Mouse (Mus musculus) thymus, postnatal 25 days (tissue): ENCODE data around the gene Ppp1r37.
"Not testable (repeated sequence)": the region's sequence is repeated elsewhere in the genome, so short reads cannot be mapped to it uniquely, and the experiment has no call there.

Source experiments
- DNase-seq: peaks from one replicate; pipeline ENCODE4 v3.0.0; 2022

The Ppp1r37 gene

GRCm38 (mm10) chr7:19562643-19563410 is at the start of gene Ppp1r37:
TSS of gene Ppp1r37 (minus strand) at chr7:19563076.
- DNase-seq, result no peak

- DNase-seq, result no peak
Observed at GRCm38 (mm10) chr7:19610969-19611368, 48.1 kb upstream of the Ppp1r37 start.

- DNase-seq, result no peak
Observed at GRCm38 (mm10) chr7:19609641-19610332, 46.9 kb upstream of the Ppp1r37 start.

- no peak for DNase-seq
Observed at GRCm38 (mm10) chr7:19607291-19607690, 44.4 kb upstream of the Ppp1r37 start.

GRCm38 (mm10) chr7:19604606-19605214 is 41.8 kb upstream of the Ppp1r37 start:
- DNase-seq, result not testable (repeated sequence)

GRCm38 (mm10) chr7:19603849-19604605 is 41.2 kb upstream of the Ppp1r37 start, which contains the start of gene Clasrp:
TSS of gene Clasrp (minus strand) at chr7:19604486.
- peak; percentile 97 for DNase-seq

- no peak for DNase-seq
Observed at GRCm38 (mm10) chr7:19603055-19603454, 40.2 kb upstream of the Ppp1r37 start.

- no peak for DNase-seq
Observed at GRCm38 (mm10) chr7:19600562-19600961, 37.7 kb upstream of the Ppp1r37 start.

- no peak for DNase-seq
Observed at GRCm38 (mm10) chr7:19593061-19593730, 30.3 kb upstream of the Ppp1r37 start.

GRCm38 (mm10) chr7:19589917-19590316 is 27.0 kb upstream of the Ppp1r37 start:
- DNase-seq, result peak; percentile 70

GRCm38 (mm10) chr7:19589207-19589606 is 26.3 kb upstream of the Ppp1r37 start:
- peak; percentile 60 for DNase-seq

GRCm38 (mm10) chr7:19586269-19586668 is 23.4 kb upstream of the Ppp1r37 start:
- DNase-seq, result no peak

GRCm38 (mm10) chr7:19580634-19581033 is 17.8 kb upstream of the Ppp1r37 start:
- DNase-seq, result no peak

GRCm38 (mm10) chr7:19579751-19580150 is 16.9 kb upstream of the Ppp1r37 start:
- DNase-seq, result no peak

GRCm38 (mm10) chr7:19578436-19578835 is 15.6 kb upstream of the Ppp1r37 start:
- no peak for DNase-seq

GRCm38 (mm10) chr7:19577877-19578414 is 15.1 kb upstream of the Ppp1r37 start:
- no peak for DNase-seq

- DNase-seq, result peak; percentile 19
Observed at GRCm38 (mm10) chr7:19577141-19577852, 14.4 kb upstream of the Ppp1r37 start, which contains the start of the genes Zfp296 and Gemin7. TSS of gene Zfp296 (plus strand) at chr7:19577287. TSS of gene Gemin7 (minus strand) at chr7:19577595.

GRCm38 (mm10) chr7:19575559-19575958 is 12.7 kb upstream of the Ppp1r37 start:
- DNase-seq, result no peak

- DNase-seq, result no peak
Observed at GRCm38 (mm10) chr7:19573776-19574140, 10.9 kb upstream of the Ppp1r37 start.

GRCm38 (mm10) chr7:19572926-19573775 is 10.3 kb upstream of the Ppp1r37 start:
- peak; percentile 86 for DNase-seq
